Mouse (Mus musculus) erythroblast, embryonic 14.5 days (primary cell): ENCODE measurements at regions not wholly inside any gene's neighbourhood (a gene's known extent, or its start where the extent isn't known, plus 50 kb on each side); places are given as distances from the start of the nearest gene placed in this dataset.

Experiments
- H3K27me3 ChIP-seq: 2 replicates; pipeline ENCODE4 v1.6.1; 2012; ENCODE audit warnings: inconsistent platforms; ENCODE audit not compliant: control insufficient read depth
- H3K36me3 ChIP-seq: 2 replicates; pipeline ENCODE4 v1.6.1; 2012; ENCODE audit warnings: mild to moderate bottlenecking, inconsistent platforms; ENCODE audit not compliant: control insufficient read depth
- H3K4me1 ChIP-seq: 2 replicates; pipeline ENCODE4 v1.6.1; 2012; ENCODE audit warnings: inconsistent platforms; ENCODE audit not compliant: control insufficient read depth
- H3K4me3 ChIP-seq: replicated peaks from 2 replicates; pipeline ENCODE3; 2012; ENCODE audit warnings: moderate library complexity, mild to moderate bottlenecking, inconsistent platforms
- H3K9me3 ChIP-seq: 2 replicates; pipeline ENCODE4 v1.6.1; 2012; ENCODE audit warnings: low read length, inconsistent platforms, mixed read lengths; ENCODE audit not compliant: control insufficient read depth
- GATA1 ChIP-seq: IDR thresholded peaks from 2 replicates; pipeline ENCODE4 v1.6.1; 2012; ENCODE audit warnings: low read length, inconsistent platforms, mixed read lengths
- TAL1 ChIP-seq: IDR thresholded peaks from 3 replicates; pipeline ENCODE4 v1.6.1; 2012; ENCODE audit warnings: low read length, inconsistent platforms, mixed read lengths

GRCm38 (mm10) chr3:130864783-130865182, 134.6 kb upstream of the Rpl34 start:
- TF ChIP-seq TAL1, result no peak
- no peak for TF ChIP-seq GATA1
- Histone ChIP-seq H3K4me3 (no peak overlapping the region), H3K9me3 (no peaks in the 10 kb centered on the region), H3K36me3 (no peaks in the 10 kb centered on the region), H3K4me1 (no peaks in the 10 kb centered on the region), H3K27me3 (no peaks in the 10 kb centered on the region)

GRCm38 (mm10) chr3:130863376-130863775, 133.2 kb upstream of the Rpl34 start:
- H3K4me3 ChIP-seq, result no peak overlapping the region
- no peaks in the 10 kb centered on the region for H3K36me3 ChIP-seq
- TF ChIP-seq TAL1 (no peak), GATA1 (no peak)
- no peaks in the 10 kb centered on the region for H3K4me1 ChIP-seq
- H3K9me3 ChIP-seq, result no peaks in the 10 kb centered on the region
- no peaks in the 10 kb centered on the region for H3K27me3 ChIP-seq

- Histone ChIP-seq H3K27me3 (no peaks in the 10 kb centered on the region), H3K4me1 (no peaks in the 10 kb centered on the region), H3K36me3 (no peaks in the 10 kb centered on the region), H3K9me3 (no peaks in the 10 kb centered on the region), H3K4me3 (no peak overlapping the region)
- TF ChIP-seq GATA1, result no peak
- TF ChIP-seq TAL1, result no peak
Observed at GRCm38 (mm10) chr3:130860315-130860714, 130.1 kb upstream of the Rpl34 start.

- no peak for TF ChIP-seq TAL1
- TF ChIP-seq GATA1, result no peak
- H3K4me1 ChIP-seq, result no peaks in the 10 kb centered on the region
Observed at GRCm38 (mm10) chr3:130853866-130854265, 123.7 kb upstream of the Rpl34 start.

GRCm38 (mm10) chr3:130850766-130851308, 120.6 kb upstream of the Rpl34 start:
- H3K27me3 ChIP-seq, result no peaks in the 10 kb centered on the region
- H3K9me3 ChIP-seq, result no peaks in the 10 kb centered on the region; the same call in 1 of the 2 replicates
- H3K4me3 ChIP-seq, result no peak overlapping the region
- TF ChIP-seq TAL1 (no peak), GATA1 (no peak)
- H3K4me1 ChIP-seq, result no peaks in the 10 kb centered on the region
- H3K36me3 ChIP-seq, result no peaks in the 10 kb centered on the region

More at GRCm38 (mm10) chr3:130853866-130854265, 123.7 kb upstream of the Rpl34 start:
- H3K9me3 ChIP-seq, result no peaks in the 10 kb centered on the region
- no peak overlapping the region for H3K4me3 ChIP-seq
- no peaks in the 10 kb centered on the region for H3K36me3 ChIP-seq
- no peaks in the 10 kb centered on the region for H3K27me3 ChIP-seq

GRCm38 (mm10) chr3:130841755-130842154, 111.6 kb upstream of the Rpl34 start:
- Histone ChIP-seq H3K9me3 (peaks cover 2% of the 10 kb centered on the region; the same call in 1 of the 2 replicates), H3K4me1 (no peaks in the 10 kb centered on the region), H3K4me3 (no peak overlapping the region), H3K36me3 (no peaks in the 10 kb centered on the region), H3K27me3 (no peaks in the 10 kb centered on the region)
- TF ChIP-seq TAL1 (no peak), GATA1 (no peak)

GRCm38 (mm10) chr3:130839924-130840440, 109.8 kb upstream of the Rpl34 start:
- no peak for TF ChIP-seq TAL1
- H3K4me1 ChIP-seq, result no peaks in the 10 kb centered on the region
- H3K27me3 ChIP-seq, result no peaks in the 10 kb centered on the region
- H3K36me3 ChIP-seq, result no peaks in the 10 kb centered on the region
- no peak overlapping the region for H3K4me3 ChIP-seq
- H3K9me3 ChIP-seq, result 0 out of 2 replicates have a peak, but pooled peaks cover 2% of the 10 kb centered on the region

GRCm38 (mm10) chr3:130838626-130839422, 108.6 kb upstream of the Rpl34 start:
- Histone ChIP-seq H3K4me3 (no peak overlapping the region), H3K4me1 (no peaks in the 10 kb centered on the region), H3K27me3 (no peaks in the 10 kb centered on the region), H3K9me3 (0 out of 2 replicates have a peak, but pooled peaks cover 2% of the 10 kb centered on the region), H3K36me3 (no peaks in the 10 kb centered on the region)
- TF ChIP-seq GATA1 (no peak), TAL1 (no peak)

- Histone ChIP-seq H3K4me1 (no peaks in the 10 kb centered on the region), H3K27me3 (no peaks in the 10 kb centered on the region), H3K9me3 (no peaks in the 10 kb centered on the region), H3K4me3 (no peak overlapping the region), H3K36me3 (no peaks in the 10 kb centered on the region)
- TF ChIP-seq TAL1 (no peak), GATA1 (no peak)
Observed at GRCm38 (mm10) chr3:130833722-130834121, 103.5 kb upstream of the Rpl34 start.
